Mouse (Mus musculus) ovary, postnatal 14 days (tissue): ENCODE measurements around the gene Akap5.

Experiments used
- DNase-seq: peaks from one replicate; pipeline ENCODE4 v3.0.0; 2022; ENCODE audit warnings: low spot score

The Akap5 gene

DNA sequence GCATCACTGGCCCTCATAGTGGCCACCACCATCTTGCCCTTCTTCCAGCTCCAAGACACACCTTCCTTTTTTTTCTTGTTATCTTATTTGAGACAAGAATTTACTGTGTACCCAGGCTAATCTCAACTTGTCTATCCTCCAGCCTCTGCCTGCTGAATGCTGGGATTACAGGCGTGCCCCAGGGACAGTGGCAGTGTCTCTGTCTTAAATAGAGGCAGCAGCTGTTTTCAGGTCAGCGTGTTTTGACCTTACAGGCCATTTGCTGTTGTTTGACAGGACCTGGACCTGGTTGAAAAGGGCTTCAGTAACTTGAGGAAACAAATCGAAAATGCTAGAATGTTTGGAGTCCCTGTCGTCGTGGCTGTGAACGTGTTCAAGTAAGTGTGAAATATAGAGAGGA lies 14.1 kb upstream of the Akap5 start:
- no peak for DNase-seq

DNA sequence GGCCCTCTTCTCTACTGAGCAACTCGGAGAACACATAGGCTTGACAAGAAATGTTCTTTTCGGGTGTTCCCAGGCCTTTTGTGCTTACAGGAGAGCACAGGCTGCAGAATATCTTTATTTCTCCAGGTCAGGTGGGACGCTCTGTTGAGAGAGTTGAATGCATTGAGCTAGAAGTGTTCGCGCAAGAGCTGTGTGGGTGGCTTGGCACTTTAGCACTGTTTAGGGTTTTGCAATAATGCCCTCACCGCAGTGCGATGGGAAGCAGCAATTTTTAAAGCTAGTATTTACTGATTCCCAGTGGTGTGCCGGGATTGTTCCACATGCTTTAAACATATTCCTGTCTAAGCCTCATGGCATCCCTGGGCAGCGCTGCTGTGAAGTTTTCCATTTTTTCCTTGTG lies 13.5 kb upstream of the Akap5 start:
- DNase-seq = no peak

DNA sequence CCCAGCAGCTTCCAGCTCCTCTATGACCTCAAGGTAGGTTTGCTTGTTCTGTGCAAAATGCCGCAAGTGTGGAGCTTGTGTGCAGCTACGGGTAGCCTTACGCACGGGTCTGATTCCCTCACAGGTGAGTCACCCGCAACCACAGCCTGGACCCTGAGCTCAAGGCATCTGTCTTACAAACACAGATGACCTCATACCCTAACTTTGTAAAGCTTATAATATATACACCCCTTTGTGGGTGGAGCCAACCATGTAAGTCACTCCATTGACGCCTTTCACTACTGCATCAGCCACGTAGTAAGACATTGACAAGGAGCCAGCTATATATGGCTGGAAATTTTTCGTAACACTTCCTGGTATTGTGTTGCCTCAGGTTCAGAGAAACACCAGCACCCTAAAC lies 12.7 kb upstream of the Akap5 start:
- DNase-seq = no peak

DNA sequence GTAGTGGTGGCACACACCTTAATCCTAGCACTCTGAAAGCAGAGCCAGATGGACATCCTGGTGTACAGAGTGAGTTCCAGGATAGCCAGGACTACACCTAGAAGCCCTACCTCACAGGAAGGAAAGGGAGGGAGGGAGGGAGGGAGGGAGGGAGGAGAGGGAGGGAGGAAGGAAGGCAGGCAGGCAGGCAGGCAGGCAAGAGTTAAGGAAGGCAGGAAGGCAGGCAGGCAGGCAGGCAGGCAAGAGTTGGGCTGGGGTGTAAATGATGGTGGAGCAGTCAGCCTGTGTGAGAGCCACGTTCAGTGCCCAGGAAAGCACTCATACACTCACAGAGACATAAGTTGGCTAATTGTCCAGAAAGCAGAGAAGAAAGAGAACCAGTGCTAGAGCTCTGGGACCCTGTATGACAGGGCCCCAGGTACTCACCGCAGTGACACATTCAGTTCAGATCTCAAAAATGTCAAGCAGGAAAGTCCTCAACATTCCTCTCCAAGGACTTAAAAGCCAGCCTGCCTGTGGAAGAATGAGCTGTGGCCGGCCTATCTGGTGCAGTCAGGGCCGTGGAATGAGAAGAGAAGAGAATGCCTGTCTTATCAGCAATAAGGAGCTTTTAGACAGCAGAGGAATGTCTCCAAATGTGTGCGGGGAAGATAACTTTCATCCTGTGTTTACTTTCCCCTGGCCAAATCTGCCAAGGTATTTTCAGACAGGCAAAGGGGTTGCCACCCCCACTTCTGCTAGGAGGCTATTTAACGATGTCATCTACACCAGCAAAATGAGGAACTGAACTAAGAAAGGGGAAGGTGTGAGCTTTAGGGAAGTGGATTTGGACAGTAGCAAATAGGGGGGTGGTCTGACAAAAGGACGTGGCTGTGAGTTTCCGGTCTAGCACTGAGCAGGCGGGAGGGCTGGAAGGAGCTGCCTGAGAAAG lies 6.1 kb upstream of the Akap5 start:
- no peak for DNase-seq

DNA sequence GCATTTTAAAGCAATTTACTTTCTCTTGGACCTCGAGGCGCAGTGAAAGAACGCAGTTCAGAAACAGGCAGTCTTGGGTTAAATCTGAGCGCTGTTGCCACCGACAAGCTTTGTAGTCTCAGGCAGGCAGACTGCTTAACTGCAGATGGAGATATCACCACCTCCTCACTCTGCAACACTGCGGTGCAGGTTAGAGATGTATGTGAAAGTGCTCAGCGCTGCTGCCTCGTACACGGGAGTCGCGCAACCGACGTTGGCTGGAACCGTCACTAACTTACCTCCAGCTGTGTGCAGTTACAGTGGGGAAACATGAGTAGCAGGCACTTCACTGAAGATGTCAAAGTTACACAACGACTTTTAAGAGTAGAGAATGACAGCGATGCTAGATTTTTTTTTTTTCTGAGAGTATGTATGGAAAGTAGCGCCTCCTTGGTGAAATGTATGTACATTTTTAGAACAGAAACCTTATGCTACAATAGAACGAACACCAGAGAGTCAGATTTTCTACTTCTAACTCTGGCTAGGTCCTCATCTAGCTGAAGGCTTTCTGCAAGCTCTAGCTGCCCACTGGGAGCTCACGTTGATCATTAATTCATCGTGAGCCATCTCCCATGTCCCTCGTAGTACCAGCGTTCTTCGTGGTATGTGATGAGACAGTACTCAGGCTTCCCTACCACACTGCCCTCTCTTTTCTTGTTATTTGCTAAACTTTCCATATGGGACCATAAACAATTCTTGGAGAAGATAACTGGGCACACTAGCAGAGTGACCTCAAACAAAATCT lies 1.9 kb downstream of the Akap5 start:
- DNase-seq = no peak

DNA sequence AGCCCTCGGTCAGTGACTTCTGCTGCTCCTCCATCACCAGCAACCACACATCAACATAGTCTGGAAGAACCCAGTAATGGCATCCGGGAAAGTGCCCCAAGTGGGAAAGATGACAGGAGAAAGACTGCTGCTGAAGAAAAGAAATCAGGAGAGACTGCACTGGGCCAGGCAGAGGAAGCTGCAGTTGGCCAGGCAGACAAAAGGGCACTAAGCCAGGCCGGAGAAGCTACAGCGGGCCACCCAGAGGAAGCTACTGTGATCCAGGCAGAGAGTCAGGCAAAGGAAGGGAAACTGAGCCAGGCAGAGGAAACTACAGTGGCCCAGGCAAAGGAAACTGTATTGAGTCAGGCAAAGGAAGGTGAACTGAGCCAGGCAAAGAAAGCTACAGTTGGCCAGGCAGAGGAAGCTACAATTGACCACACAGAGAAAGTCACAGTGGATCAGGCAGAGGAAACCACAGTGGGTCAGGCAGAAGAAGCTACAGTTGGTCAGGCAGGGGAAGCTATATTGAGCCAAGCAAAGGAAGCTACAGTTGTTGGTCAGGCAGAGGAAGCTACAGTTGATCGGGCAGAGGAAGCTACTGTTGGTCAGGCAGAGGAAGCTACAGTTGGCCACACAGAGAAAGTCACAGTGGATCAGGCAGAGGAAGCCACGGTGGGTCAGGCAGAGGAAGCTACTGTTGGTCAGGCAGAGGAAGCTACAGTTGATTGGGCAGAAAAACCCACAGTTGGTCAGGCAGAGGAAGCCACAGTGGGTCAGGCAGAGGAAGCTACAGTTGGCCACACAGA lies 4.1 kb downstream of the Akap5 start:
- DNase-seq = no peak

DNA sequence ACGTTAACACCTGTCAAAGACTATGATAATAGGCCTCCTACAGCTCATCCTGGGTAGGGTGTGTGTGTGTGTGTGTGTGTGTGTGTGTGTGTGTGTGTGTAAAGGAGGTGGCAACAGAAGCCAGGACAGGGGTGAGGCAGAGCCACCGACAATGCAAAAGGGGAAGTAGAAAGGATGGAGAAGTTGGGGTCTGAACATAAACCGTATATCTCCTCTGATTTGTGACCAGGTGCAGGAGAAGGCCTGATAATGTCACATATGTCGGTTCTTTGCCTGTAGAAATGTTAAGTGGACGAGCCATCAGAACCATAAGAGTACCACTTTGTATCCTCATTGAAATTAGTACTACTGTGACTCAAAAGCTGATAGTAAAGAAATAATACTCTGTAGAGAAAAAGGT lies 9.0 kb downstream of the Akap5 start:
- DNase-seq = no peak

DNA sequence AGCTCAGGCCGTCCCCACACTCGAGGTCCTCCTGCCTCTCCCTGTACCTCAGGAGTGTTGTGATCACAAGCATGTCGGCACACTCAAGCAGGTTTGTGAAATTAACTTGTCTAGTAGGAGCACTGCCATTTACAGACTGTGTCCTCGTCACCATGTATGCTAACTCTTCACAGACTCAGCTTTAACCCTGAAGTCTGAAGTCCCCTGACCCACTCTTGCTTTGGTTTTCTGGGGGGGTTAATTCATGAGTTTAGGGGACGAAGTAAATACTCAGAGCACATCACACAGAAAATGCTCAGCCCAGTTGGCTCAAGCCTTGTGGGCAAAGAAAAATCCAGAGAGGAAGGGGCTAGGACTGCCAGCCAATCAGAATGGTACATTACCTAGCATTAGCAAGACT lies 10.9 kb downstream of the Akap5 start:
- no peak for DNase-seq

DNA sequence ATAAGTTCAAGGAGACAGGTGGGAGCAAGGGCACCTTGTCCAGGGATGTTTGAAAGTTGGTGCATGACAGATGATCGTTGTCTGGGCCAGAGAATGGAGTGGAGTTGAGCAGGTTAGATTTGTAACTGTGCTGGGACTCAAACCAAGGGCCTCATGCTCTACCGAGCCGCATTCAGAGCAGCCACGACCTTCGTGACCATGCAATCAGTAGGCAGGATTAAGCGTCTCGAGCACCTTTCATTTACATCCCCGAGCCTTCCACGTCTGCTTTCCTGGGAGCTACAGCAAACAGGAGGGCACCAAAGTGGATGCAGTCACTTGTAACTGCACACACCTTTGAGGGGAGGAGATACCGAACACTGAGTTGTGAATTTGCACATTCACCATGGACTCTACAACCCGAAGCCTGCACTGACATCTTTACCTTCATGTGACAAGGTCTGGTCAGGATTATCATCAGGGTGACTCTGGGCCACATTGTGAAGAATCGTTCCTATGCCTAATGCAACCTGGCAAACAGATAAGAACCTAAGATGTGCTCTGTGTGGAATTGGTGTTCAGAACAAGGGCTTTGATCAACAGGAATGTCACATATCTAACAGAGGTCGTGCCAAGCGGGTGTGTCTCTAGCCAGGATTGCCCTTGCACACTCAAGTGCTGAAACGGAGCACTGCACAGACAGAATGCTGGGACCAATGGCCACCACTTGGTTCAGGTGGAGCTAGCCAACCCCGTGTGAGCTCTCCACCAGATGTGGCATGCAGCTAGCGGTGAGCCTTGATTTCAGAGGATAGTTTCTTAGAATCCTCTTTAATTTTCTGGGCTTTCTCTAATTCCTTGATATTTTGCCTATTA lies 11.6 kb downstream of the Akap5 start:
- DNase-seq = no peak

DNA sequence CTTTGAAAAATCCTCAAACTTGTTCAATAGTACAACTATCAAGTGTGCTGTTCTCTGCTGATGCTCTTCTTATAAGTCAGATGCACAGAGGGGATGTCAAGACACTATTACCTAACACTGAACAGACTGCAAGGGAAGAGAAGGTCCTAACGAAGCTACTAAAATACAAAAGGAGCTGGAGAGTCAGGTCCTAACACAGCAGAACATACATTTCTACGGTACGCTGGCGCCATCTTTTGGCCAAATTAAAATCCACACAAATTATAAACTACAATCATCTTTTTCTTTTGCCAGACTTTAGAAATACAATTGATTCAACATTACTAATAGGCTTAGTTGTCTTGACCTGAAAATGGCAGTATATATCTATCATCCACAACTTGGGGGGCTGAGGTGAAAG lies 16.4 kb downstream of the Akap5 start:
- DNase-seq = peak; percentile 60

DNA sequence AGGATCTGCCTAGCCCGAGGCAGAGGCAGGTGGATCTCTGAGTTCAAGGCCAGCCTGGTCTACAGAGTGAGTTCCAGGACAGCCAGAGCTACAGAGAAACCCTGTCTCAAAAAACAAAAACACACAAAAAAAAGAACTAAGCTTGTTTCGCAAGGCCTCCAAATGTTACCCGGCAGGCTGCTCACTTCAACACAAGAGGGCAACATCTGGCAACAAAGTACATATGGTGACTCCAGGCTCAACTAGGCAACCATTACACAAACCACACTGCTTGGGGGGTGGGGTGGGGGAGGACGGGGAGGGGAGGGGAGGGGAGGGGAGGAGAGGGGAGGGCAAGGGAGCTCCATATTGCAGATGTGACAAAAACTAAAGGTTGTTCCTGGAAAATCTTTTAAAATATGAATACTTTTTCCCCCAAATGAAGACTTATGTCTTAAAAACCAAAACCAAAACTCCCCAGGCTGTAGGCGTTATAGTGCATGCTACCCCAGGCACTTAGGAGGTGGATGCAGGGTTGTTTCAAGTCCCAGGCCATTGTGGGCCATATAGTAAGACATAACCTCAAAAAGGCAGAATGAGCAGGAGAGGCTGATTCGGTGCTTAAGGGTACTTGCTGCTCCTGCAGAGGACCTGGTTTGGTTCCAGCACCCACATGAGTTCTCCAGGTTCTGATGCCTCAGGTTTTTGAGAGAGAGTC lies 21.2 kb downstream of the Akap5 start:
- no peak for DNase-seq

DNA sequence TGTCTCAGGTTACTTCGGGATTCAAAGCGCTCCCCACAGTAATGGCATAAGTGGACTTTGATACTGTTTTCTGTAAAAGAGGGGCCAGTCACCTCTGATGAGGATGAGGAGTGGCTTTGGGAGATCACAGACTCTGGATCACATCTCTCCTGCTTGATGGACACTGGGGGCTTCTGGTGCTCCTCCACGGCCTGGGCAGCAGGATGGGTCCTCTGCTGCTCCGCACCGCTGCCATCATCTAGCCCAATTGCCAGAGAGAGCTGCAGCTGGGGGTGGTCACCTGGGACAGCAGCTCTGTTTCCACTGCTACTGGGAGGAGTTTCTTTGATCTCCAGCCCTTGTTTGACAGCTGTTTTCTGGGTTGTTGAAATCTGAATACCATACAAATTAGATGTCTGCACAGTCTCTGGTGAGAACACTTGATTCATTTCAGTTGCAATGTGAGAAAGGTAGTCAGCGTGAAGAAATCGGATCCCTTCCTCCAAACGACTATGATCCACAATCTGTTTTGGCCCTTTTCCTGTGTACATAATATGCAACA lies 25.1 kb downstream of the Akap5 start:
- DNase-seq = no peak

DNA sequence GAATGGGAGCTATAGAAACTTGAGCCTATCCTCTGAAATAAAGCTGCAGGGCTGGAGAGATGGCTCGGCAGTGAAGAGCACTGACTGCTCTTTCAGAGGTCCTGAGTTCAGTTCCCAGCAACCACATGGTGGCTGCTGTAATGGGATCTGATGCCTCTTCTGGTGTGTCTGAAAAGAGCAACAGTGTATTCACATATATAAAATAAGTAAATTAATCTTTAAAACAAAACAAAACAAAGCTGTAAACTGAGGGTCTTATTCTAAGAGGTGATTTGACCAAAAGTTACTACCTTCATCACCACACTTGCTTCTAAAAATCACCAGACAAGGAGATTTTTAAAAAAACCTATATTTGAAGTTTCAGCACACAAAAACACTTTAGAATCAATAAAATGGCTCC lies 36.2 kb downstream of the Akap5 start:
- DNase-seq = no peak

DNA sequence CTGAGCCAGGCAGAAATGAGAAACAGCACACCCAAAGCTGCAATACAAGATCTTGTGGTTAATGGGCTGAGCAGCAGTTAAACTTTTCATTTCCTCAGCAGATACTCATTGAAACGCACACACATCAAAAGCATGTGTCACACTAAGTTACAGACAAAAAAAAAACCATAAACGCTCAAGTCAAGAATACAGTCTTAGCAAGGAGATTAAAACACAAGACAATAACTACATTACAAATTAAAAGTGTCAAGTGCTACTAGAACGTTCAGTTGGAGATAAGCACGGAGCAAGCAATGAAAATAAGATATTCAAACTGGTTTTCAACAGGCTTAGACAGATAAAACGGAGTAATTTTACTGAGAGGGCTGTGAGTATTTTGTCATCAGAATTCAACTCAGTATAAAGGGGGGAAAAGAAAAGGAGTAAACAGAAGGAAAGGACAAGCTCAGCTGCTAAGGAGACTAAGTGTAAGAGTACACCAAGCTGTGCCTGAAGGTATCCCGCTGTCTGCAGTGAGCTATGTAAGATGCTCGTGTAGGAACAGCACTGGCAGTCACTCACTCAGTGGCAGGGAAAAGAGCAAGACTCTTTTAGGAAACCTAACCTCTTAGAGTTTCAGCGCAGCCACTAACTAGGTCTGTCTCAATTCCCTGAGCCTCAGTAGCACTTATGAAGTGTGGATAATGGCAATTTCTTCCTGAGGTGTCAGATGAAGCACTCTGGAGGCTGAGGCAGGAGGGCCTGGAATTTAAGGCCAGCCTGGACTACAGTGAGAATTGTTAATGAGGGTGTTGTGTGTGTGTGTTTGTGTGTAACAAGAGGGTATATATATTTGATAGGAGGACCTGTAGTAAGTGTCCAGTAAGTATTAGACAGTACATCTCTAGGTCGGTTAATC lies 37.0 kb downstream of the Akap5 start:
- DNase-seq = no peak

DNA sequence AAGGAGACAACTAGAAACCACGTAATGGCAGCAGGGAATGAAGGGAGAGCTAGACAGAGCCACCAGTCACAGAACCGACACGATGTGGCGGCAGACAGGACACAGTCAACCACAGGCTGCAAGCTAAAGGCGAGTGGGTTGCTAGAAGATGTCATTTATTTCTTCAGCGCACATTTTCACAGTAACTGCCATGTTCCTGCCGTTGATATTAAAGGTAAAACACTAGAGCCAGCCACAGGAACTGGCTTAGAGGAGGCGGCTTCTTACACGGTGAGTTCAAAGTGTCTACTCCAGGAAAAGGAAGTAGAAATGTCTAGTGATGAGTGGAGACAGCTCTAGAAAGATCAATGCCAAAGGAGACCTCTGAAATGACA lies 37.6 kb downstream of the Akap5 start:
- no peak for DNase-seq

DNA sequence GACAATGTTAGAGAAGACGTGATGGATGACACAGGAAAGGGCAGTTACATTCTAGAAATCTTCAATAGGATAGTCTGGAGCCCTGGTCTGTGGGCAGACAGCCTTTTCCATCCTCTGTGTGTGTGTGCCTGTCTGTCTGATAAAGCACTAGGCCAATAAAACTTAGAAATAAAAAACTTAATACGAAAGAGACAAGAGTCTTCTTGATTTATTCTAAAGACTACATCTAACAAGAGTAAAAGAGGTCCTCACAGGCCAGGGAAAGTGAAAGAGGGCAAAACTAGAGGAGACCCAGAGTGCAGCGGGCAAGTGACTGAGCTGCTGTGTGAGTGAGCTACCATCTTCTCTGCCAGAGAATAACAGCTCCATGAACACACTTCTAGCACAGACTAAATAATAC lies 41.6 kb downstream of the Akap5 start:
- DNase-seq = no peak

DNA sequence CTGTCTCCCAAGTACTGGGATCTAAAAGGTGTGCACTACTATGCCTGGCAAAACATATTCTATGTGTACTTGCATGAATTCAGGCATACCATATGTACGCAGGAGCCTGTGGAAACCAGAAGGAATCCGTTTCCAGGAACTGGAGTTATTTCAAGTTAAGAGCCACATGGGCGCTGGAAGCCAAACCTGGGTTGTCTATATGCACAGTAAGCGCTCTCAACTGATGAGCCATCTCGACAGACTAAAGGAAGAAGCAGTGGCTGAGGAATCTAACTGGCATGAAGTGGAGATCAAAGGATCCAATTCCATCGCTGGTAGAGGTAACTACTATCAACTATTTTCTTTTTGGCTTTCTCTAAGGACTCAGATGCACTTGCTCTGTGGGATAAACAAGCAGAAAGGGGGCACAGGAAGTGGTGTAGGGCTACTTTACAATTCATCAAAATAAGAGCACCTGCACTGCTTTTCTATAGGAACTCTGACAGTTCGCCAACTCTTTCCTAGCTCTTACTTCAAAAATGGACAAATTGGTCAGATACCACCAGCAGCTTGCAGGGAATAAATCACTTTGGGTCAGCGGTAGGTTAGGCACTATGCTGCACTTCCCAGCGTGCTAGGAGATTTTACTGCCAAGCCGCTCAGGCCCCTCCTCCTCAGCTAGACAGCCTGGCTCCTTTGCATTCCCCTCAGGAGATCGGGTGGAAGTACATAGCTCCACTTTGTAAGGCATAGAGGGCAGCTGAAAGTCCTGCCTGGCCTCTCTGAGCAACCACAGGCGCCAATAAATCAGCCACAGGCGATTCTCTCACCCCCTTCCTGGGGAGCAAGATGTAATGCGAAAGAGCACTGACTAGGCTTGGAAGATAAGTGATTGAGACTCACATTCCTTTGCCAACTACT lies 42.7 kb downstream of the Akap5 start:
- no peak for DNase-seq

DNA sequence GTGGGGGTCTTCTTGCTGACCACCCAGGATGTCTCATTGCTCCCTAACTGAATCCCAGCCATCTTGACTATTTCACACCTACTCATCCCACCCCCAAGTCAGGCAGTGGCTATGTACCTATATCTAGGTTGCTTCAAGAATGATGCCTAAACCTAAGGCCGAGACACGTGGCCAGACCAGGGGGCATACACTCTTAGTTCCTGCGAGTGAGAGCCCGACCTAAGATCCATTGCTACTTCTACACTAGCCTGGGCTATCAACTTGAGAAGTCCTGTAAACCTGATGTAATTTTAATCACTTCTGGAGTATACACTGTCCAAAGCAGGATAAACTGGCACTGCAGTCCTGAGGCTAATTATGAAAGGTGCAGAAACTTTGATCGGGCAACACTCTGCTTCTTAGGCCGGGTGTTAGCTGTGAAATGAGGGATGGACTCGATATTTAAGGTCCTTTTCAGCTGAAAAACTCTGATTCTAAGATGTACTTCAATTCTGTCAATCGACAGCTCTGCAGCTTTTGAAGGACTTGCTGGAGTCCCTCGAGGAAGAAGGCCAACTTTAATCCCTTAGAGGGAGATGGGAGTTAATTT lies 43.6 kb downstream of the Akap5 start:
- no peak for DNase-seq
